Mouse (Mus musculus): ENCODE measurements at regions not wholly inside any gene's neighbourhood (a gene's known extent, or its start where the extent isn't known, plus 50 kb on each side); places are given as distances from the start of the nearest gene placed in this dataset.

DNA sequence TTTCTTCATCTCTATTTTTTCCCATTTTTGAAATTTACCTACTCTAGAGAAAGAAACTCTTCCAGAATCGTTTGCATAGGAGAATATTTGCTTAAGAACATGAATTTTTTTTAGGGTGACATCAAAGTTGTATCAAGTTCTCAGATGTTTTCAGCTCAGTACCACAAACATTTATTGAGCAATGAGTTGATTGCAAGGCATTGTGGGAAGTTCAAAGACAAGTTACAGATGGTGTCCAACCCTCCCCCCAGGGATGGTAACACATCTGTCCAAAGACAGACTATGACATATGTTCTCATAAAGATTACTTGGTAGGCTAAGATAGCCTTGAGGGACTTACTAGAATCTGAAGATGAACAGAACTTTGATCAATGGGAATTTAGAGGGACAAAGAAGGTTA is 224.3 kb upstream of the Jmjd1c start:
- Histone ChIP-seq H3K27me3 (no peaks in the 10 kb centered on the region), H3K4me1 (no peaks in the 10 kb centered on the region), H3K9ac (no peak overlapping the region), H3K9me3 (no peaks in the 10 kb centered on the region), H3K4me3 (no peak overlapping the region), H3K36me3 (no peaks in the 10 kb centered on the region), H3K4me2 (no peak overlapping the region), H3K27ac (no peak overlapping the region)
- 49% methylated on average over 1 of the region's 1 CpGs for WGBS
- ATAC-seq (ENCODE audit: borderline replicate concordance, extremely low read depth, low FRiP score, low TSS enrichment) = no peak

DNA sequence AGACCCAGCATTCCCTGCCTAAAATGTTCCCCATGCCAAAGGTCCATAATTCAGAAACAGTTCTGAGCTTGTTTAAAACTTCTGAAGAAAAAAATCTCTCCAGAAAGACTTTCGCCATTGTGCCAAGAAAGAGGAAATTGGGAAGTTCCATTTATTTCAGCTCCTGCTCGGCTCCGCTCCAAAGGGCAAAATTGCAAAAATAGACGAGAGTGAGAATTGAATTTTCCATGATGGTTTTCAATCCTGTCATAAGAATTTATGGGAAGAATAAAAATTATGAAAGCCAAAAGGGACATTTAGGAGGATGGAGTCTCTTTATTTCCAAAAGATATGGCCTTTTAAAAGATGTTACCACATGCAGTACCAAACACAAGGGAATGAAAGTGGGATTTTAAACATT is 222.5 kb upstream of the Jmjd1c start:
- H3K4me1 ChIP-seq = no peaks in the 10 kb centered on the region
- no peaks in the 10 kb centered on the region for H3K9me3 ChIP-seq
- no peak for ATAC-seq (ENCODE audit: borderline replicate concordance, extremely low read depth, low FRiP score, low TSS enrichment)
- H3K36me3 ChIP-seq = no peaks in the 10 kb centered on the region
- H3K27ac ChIP-seq = peak overlapping the region; percentile 53; the same call in 1 of the 2 replicates
- H3K9ac ChIP-seq = no peak overlapping the region
- H3K4me2 ChIP-seq = no peak overlapping the region
- no peak overlapping the region for H3K4me3 ChIP-seq
- WGBS = 68% methylated on average over 4 of the region's 4 CpGs
- H3K27me3 ChIP-seq = no peaks in the 10 kb centered on the region

DNA sequence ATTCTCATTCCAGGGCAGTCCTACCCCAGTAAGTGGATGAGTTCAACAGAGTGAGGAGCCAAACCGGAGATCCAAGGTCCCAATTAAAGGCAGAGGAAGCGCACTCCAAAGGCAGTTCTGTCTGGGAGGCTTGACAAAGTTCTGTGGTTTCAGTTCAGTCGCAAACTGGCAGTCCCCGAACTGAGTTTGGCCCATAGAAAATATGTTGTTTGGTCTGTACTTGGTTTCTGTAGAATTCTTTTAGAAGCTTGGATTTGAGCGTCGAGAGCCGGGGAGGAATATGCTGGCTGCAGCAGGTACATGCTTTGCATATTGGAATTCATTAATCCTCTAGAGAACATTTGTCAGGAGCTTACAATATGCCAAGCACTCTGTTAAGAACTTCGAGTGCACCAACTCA is 216.9 kb upstream of the Jmjd1c start:
- H3K27me3 ChIP-seq = no peaks in the 10 kb centered on the region
- no peak for ATAC-seq (ENCODE audit: borderline replicate concordance, extremely low read depth, low FRiP score, low TSS enrichment)
- no peak overlapping the region for H3K4me2 ChIP-seq
- 83% methylated on average over 8 of the region's 8 CpGs for WGBS
- H3K27ac ChIP-seq = no peak overlapping the region
- no peaks in the 10 kb centered on the region for H3K36me3 ChIP-seq
- no peaks in the 10 kb centered on the region for H3K9me3 ChIP-seq
- H3K4me3 ChIP-seq = no peak overlapping the region
- H3K4me1 ChIP-seq = no peaks in the 10 kb centered on the region
- H3K9ac ChIP-seq = no peak overlapping the region

DNA sequence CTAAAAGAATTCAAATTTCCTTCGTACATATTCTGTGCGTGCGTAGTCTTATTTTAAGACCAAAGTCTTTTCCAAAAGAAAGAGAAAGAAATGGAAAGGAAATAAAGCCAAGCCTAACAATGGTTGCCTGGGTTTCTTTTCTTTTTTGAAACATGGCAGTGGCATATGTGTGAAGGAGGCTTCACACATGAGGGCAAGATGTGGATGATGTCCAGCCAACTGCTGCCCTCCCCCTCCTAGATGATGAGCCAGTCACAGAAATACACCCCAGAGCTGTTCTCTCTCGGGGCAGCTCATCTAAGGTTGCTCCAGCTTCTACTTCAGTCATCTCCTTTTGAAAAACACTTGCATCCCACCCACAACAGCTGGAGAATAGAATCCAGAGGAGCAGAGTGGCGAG is 213.1 kb upstream of the Jmjd1c start:
- no peak overlapping the region for H3K27ac ChIP-seq
- no peaks in the 10 kb centered on the region for H3K9me3 ChIP-seq
- no peaks in the 10 kb centered on the region for H3K4me1 ChIP-seq
- H3K36me3 ChIP-seq = no peaks in the 10 kb centered on the region
- no peak overlapping the region for H3K9ac ChIP-seq
- no peak overlapping the region for H3K4me3 ChIP-seq
- ATAC-seq (ENCODE audit: borderline replicate concordance, extremely low read depth, low FRiP score, low TSS enrichment) = no peak
- WGBS = 78% methylated on average over 5 of the region's 5 CpGs
- no peak overlapping the region for H3K4me2 ChIP-seq
- no peaks in the 10 kb centered on the region for H3K27me3 ChIP-seq

DNA sequence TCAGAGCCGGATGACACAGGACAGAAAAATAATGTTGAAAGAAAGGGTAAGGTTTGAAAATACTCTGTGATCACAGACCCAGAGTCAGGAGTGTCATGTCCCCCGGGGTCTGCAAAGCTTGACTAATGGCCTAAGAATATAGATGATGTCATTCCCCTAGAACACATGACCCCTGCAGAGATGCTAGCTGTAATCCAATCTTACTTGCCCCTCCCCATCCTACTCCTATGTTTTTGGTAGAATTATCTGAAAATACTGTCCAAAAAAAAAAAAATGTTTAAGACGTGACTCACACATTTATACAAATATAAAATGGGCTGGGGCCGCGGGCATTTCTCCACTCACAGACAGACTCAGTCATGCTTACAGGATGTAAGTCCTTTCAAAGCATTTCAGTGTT is 210.3 kb upstream of the Jmjd1c start:
- H3K4me1 ChIP-seq = no peaks in the 10 kb centered on the region
- WGBS = 58% methylated on average over 5 of the region's 5 CpGs
- H3K9me3 ChIP-seq = no peaks in the 10 kb centered on the region
- no peaks in the 10 kb centered on the region for H3K36me3 ChIP-seq
- no peak for ATAC-seq (ENCODE audit: borderline replicate concordance, extremely low read depth, low FRiP score, low TSS enrichment)
- H3K9ac ChIP-seq = no peak overlapping the region
- H3K4me3 ChIP-seq = no peak overlapping the region
- H3K27ac ChIP-seq = no peak overlapping the region
- no peaks in the 10 kb centered on the region for H3K27me3 ChIP-seq
- no peak overlapping the region for H3K4me2 ChIP-seq

DNA sequence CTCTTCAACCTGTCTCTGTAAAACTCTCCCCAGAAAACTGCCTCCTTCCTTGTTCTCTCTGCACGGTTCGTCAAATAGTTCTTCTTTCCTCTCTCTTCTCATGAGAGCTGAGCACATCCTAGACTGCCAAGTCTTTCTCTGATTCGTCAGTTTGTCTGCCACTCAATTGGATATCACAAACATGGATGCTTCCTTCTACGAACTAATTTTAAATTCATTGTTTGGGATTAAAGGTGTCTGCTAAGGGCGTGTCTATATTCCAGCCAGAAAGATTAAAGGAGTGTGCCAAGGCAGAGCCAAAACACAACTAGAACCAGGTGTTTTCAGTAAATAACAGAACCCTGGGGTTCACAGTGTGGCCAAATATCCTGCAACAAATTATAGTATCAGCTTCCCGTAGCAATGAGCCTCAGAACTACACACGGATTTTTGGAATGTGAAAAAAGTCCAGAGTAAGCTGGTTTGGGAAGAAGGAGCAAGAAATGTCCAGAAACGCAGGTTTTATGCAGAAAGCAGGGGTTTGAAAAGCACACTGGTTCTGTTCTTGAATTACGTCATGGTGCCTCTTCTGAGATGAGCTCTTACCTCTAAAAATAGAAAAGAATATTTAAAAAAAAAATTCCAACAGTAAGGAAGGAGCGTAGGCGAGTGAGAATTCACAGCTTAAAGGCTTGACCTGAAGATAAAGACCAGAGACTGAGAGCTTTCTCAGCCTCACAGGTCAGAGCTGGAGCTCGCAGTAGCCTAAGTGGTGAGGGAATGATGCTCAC is 206.0 kb upstream of the Jmjd1c start:
- no peaks in the 10 kb centered on the region for H3K36me3 ChIP-seq
- no peak overlapping the region for H3K27ac ChIP-seq
- ATAC-seq (ENCODE audit: borderline replicate concordance, extremely low read depth, low FRiP score, low TSS enrichment) = no peak
- no peak overlapping the region for H3K9ac ChIP-seq
- H3K4me1 ChIP-seq = no peaks in the 10 kb centered on the region
- H3K4me3 ChIP-seq = no peak overlapping the region
- no peaks in the 10 kb centered on the region for H3K27me3 ChIP-seq
- 55% methylated on average over 12 of the region's 12 CpGs for WGBS
- no peaks in the 10 kb centered on the region for H3K9me3 ChIP-seq
- H3K4me2 ChIP-seq = no peak overlapping the region

DNA sequence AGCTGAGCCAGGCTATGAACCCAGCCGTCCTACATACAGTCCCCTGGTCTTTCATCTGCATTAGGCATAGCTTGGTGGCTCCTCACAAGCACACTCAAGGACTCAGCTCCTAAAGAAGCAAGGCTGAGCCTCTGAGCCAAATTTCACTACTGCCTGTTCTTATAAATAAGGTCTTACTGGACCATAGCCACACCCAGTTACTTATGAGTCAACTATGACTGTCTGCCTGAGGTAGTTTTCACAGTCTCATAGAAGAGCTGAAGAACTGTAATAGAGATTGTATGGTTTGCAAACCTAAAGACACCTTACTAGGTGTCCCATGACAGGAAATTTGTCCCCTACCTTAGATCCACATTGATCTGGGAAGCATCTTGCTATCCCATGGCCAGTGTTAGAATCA is 204.1 kb upstream of the Jmjd1c start:
- no peak overlapping the region for H3K4me2 ChIP-seq
- 92% methylated on average over 1 of the region's 1 CpGs for WGBS
- H3K4me1 ChIP-seq = no peaks in the 10 kb centered on the region
- no peak overlapping the region for H3K4me3 ChIP-seq
- H3K36me3 ChIP-seq = no peaks in the 10 kb centered on the region
- H3K9me3 ChIP-seq = no peaks in the 10 kb centered on the region
- H3K27me3 ChIP-seq = no peaks in the 10 kb centered on the region
- H3K9ac ChIP-seq = no peak overlapping the region
- ATAC-seq (ENCODE audit: borderline replicate concordance, extremely low read depth, low FRiP score, low TSS enrichment) = no peak
- no peak overlapping the region for H3K27ac ChIP-seq

DNA sequence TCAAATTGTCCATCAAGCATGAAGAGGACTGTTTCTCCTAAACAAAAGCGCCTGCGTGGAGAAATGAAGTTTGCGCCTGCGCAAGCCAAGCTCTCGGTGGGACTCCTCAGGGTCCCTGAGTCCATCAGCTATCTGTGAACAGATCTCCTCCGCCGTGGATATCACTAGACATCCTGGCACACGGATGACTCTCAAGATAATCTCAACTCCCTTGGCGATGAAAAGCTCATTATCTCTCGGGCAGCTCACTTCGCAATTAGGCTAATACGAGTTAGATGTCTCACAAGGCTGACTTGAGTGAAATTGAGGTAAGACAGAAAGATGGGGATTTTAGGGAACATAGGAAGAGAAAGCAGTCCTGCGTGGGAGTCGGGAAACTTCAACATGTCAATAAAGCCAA is 202.1 kb upstream of the Jmjd1c start:
- Histone ChIP-seq H3K4me1 (no peaks in the 10 kb centered on the region), H3K4me2 (no peak overlapping the region), H3K27me3 (no peaks in the 10 kb centered on the region), H3K9ac (no peak overlapping the region), H3K27ac (no peak overlapping the region), H3K9me3 (no peaks in the 10 kb centered on the region), H3K4me3 (no peak overlapping the region), H3K36me3 (no peaks in the 10 kb centered on the region)
- no peak for ATAC-seq (ENCODE audit: borderline replicate concordance, extremely low read depth, low FRiP score, low TSS enrichment)
- 85% methylated on average over 14 of the region's 14 CpGs for WGBS

DNA sequence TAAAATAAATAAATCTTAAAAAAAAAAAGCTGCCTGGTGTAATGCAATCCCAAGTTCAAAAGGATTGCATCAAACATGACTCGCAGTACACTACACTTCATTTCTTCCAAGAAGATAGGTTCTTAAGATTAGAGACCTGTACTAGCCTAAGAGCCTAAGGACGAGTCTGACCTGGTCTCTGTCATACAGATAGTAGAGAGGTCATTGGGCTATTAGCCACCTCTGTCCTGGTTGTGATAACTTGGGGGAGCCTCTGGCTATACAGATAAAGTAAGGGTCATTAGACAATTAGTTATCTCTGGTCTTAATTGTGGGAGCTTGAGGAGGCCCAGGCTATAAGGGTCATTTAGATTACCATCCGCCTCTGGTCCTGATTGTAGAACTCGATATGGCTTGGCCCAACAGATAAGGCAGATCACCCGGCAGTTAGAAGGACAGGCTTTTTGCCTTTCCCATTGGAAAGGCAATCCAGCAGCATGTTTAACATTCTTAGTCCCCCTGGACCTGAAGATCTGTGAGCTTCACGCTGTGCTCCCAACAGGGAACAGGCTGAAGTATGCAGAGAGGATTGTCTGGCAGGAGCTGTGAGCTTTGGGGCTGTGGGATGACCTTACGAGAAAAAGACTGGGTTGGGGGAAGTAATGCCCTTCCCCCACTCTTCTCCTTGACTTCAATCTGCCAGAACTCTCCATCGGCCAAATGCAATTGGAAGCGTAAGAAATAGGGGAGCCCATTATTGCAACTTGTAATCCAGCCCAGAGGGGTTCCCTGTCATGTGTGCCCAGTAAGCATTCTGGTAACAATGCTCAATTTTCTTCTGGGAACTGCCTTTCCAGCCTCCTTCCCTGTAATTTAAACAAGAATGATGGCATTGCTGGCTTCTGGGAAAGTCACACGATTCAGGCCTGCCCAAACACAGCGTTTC is 199.0 kb upstream of the Jmjd1c start:
- peaks cover 6% of the 10 kb centered on the region for H3K4me1 ChIP-seq
- ATAC-seq (ENCODE audit: borderline replicate concordance, extremely low read depth, low FRiP score, low TSS enrichment) = no peak
- H3K27ac ChIP-seq = no peak overlapping the region
- no peaks in the 10 kb centered on the region for H3K36me3 ChIP-seq
- no peak overlapping the region for H3K4me3 ChIP-seq
- no peak overlapping the region for H3K9ac ChIP-seq
- no peaks in the 10 kb centered on the region for H3K27me3 ChIP-seq
- H3K4me2 ChIP-seq = no peak overlapping the region
- no peaks in the 10 kb centered on the region for H3K9me3 ChIP-seq
- WGBS = 46% methylated on average over 11 of the region's 11 CpGs

DNA sequence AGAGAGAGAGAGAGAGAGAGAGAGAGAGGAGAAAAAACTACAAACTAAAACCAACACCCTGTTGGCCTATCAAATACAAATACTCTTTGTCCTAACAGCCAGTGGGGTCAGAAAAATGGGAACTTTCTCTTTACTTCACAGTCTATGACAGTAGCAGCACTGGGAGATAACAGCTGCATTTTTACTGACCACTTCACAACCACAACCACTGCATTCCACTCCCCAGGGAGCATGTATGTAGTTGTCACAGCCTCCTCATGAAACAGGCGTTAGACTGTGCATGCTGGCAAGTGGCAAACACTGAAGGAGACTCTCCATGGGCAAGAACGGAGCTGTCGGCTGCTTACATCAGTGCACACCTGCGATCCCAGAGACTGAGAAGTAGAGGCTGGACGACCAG is 196.2 kb upstream of the Jmjd1c start:
- no peaks in the 10 kb centered on the region for H3K9me3 ChIP-seq
- H3K36me3 ChIP-seq = no peaks in the 10 kb centered on the region
- 82% methylated on average over 5 of the region's 5 CpGs for WGBS
- no peak overlapping the region for H3K4me3 ChIP-seq
- no peak overlapping the region for H3K27ac ChIP-seq
- no peaks in the 10 kb centered on the region for H3K27me3 ChIP-seq
- H3K9ac ChIP-seq = no peak overlapping the region
- no peak overlapping the region for H3K4me2 ChIP-seq
- no peak for ATAC-seq (ENCODE audit: borderline replicate concordance, extremely low read depth, low FRiP score, low TSS enrichment)
- H3K4me1 ChIP-seq = peaks cover 6% of the 10 kb centered on the region

DNA sequence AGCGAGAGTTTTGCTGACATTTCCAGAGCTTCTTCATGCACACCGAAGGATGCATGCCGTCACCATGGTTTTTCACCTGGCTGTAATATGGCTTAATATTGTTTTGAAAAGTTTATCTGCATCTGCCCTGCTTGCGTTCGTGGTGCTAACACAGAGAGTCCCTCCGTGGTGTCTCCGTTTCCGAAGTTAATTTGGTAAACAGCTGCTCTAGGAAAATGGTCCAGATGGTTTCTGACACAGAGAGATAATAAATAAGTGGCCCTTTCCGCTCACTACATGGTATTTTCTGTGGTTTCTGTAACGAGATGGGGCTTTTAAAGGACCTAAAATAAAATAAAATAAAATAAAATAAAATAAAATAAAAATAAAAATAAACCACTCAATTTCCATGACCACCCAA is 195.1 kb upstream of the Jmjd1c start:
- no peak for ATAC-seq (ENCODE audit: borderline replicate concordance, extremely low read depth, low FRiP score, low TSS enrichment)
- Histone ChIP-seq H3K4me3 (no peak overlapping the region), H3K9me3 (no peaks in the 10 kb centered on the region), H3K4me1 (peaks cover 6% of the 10 kb centered on the region), H3K9ac (no peak overlapping the region), H3K27ac (no peak overlapping the region), H3K27me3 (no peaks in the 10 kb centered on the region), H3K4me2 (no peak overlapping the region), H3K36me3 (no peaks in the 10 kb centered on the region)
- WGBS = 47% methylated on average over 10 of the region's 10 CpGs

DNA sequence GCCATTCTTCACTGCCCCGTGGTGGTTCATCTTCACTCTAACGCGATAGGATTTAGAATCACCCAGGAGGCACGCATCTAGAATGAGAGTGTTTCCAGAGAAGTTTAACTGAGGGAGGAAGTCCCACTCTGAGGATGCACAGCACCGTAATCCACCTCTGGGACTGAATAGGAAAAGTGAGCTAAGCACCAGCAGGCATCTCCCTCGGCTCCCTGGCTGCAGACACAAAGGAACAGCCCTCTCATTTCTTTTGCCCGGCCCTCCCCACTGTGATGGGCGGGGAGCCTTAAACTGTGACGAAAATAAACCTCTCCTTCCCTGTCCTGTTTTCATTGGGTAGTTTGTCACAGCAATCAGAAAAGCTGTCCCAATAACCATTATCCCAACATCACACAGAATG is 194.1 kb upstream of the Jmjd1c start:
- H3K9me3 ChIP-seq = no peaks in the 10 kb centered on the region
- 10% methylated on average over 9 of the region's 9 CpGs for WGBS
- no peak overlapping the region for H3K9ac ChIP-seq
- peak overlapping the region; percentile 46 for H3K4me2 ChIP-seq
- peaks cover 6% of the 10 kb centered on the region for H3K4me1 ChIP-seq
- no peaks in the 10 kb centered on the region for H3K27me3 ChIP-seq
- peak overlapping the region; percentile 13 for H3K4me3 ChIP-seq
- ATAC-seq (ENCODE audit: borderline replicate concordance, extremely low read depth, low FRiP score, low TSS enrichment) = no peak
- H3K27ac ChIP-seq = no peak overlapping the region
- H3K36me3 ChIP-seq = no peaks in the 10 kb centered on the region

Measured in lung, embryonic 15.5 days (tissue).